Mouse (Mus musculus): ENCODE results near the gene Eps8l1. TPM values are rescaled to one million over a fixed set of nuclear protein-coding genes. Genes with fewer than 3 reads are reported as not detected.

The Eps8l1 gene
- total RNA-seq, 4 experiments from 2014 or later, result 1.3 to 5.8 (median 3.6) TPM

Small RNAs within 50 kb of the gene (microRNA-seq; reads per million reads assigned to microRNA genes)
- gene Gm24605, result not detected

Other genes starting within 250 kb of the Eps8l1 start
- 1 to 10 TPM in 2 of 4 experiments, under 1 TPM in 2; 0.82 to 1.4 (median 1.1) TPM for gene Lilra5, start 222.9 kb upstream of the Eps8l1 start, total RNA-seq (2022)
- under 1 TPM in 1 of 4 experiments, not detected in 3; 0.23 TPM for gene Ncr1, start 123.0 kb upstream of the Eps8l1 start, total RNA-seq (2022)
- gene Gp6, start 62.9 kb upstream of the Eps8l1 start, total RNA-seq (2022), result 1 to 10 TPM in 1 of 4 experiments, under 1 TPM in 3; 0.44 to 1.1 (median 0.73) TPM
- 10 to 100 TPM; 28.9 to 38.3 (median 32.6) TPM for gene Rdh13, start 15.0 kb upstream of the Eps8l1 start, total RNA-seq (2022)
- 10 to 100 TPM; 55.6 to 74.8 (median 61.6) TPM for gene Ppp1r12c, start 41.0 kb downstream of the Eps8l1 start, total RNA-seq (2022)
- gene Tnnt1, start 55.7 kb downstream of the Eps8l1 start, total RNA-seq (2022), result 10 to 100 TPM; 12.4 to 22.1 (median 19.0) TPM
- gene Tnni3, start 63.6 kb downstream of the Eps8l1 start, total RNA-seq (2022), result over 10,000 TPM in 3 of 4 experiments, 1,000 to 10,000 TPM in 1; 9,443 to 11,840 (median 11,050) TPM
- gene Dnaaf3, start 71.8 kb downstream of the Eps8l1 start, total RNA-seq (2022), result 1 to 10 TPM; 2.3 to 3.0 (median 2.6) TPM
- 1 to 10 TPM in 1 of 4 experiments, under 1 TPM in 3; 0.50 to 1.0 (median 0.83) TPM for gene Syt5, start 86.9 kb downstream of the Eps8l1 start, total RNA-seq (2022)
- gene Ptprh, start 143.4 kb downstream of the Eps8l1 start, total RNA-seq (2022), result not detected
- gene Tmem86b, start 170.7 kb downstream of the Eps8l1 start, total RNA-seq (2022), result 1 to 10 TPM; 4.2 to 6.0 (median 4.8) TPM
- gene Ppp6r1, start 198.3 kb downstream of the Eps8l1 start, total RNA-seq (2022), result 10 to 100 TPM; 70.5 to 77.7 (median 75.8) TPM
- 10 to 100 TPM; 28.4 to 36.3 (median 33.5) TPM for gene Hspbp1, start 224.4 kb downstream of the Eps8l1 start, total RNA-seq (2022)
- 1 to 10 TPM in 2 of 4 experiments, under 1 TPM in 2; 0.57 to 1.2 (median 0.98) TPM for gene Brsk1, start 229.9 kb downstream of the Eps8l1 start, total RNA-seq (2022)

Measured in heart, adult 8-10 months (tissue).